Mouse (Mus musculus): ENCODE data around the gene Fgr.

DNA sequence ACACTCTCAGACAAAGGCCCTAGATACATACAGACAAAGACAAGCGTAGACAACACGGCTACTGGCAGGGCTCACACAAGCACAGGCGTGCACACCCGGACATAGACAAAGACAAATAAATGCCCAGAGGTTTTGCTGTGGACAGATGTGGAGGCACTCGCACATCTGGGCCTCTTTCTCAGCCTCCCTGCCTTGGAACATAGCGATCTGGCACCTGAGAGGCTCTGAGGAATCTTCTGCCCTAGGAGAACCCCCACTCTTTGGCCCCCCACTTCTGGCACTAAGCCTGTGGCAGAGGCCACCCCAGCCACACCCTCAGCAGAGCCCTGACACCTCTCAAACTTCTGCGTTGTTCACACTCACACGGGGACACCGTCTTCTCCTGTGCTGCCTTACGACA lies 52.4 kb downstream of the Fgr start:
- no peak for TF ChIP-seq CTCF (IDR thresholded peaks at IDR 0.05; ENCODE audit: borderline replicate concordance, control insufficient read depth, extremely low read depth, insufficient read depth, low read length, poor library complexity)
- no peak for TF ChIP-seq POLR2A (IDR thresholded peaks at IDR 0.05; ENCODE audit: control insufficient read depth, extremely low read depth, insufficient read depth, low read length, poor library complexity)

Measured in thymus, adult 2 months (tissue).